Mouse (Mus musculus): ENCODE results near the gene Gm45234. TPM values are rescaled to one million over a fixed set of nuclear protein-coding genes. Genes with fewer than 3 reads are reported as not detected.

Gm45234 gene
- polyA plus RNA-seq, 1 experiment from 2014 or later: 0.13 TPM

DNA sequence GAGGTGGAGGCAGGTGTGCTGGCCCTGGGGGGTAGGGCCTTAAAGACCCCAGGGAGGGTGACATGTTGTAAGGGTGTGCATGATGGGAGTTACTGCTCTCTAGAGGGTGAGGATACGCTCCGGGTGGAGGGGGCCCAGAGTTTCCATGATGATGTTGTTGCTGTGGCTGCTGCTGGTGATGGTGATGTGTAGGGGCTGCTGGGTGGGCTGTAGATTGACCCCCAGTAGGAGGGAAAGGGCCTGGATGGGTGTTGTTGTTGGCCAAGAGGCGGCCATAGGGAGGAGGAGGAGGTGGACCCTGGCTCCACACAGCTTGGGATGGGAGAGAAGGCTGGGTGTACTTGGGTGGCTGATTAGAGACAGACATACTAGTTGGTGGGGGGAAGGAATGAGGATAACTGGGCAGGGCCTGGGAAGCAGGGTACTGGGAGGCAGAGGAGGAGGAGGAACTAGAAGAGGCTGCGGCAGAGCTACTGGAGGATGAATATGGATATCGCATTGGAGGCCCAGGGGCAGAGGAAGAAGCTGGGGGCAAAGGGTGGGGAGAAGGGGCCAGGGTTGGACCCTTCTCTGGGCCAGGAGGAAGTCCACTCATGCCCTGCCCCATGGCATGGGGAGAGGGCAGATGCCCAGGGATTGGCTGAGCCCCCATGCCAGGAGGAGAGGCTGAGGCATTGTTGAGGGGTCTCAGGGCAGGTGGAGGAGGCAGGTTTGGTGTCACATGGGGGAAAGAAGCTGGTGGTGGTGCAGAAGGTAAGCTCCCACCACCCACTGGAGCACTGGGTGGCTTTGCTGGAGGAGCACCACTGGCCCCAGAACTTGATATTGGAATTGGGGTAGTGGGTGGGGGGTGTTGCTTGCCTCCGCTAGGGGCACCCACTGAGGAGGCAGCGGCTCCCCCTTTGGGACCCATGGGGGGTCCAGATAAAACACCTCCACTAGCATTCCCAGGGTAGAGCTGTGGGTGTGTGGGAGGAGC is 8.9 kb downstream of the Gm45234 start:
- Histone ChIP-seq H3K4me1 (ENCODE audit: control insufficient read depth, insufficient read depth, low read length) (peaks cover 23% of the 10 kb centered on the region), H3K27ac (replicated peaks; ENCODE audit: low read depth, low read length) (no peak overlapping the region), H3K9me3 (ENCODE audit: control insufficient read depth, low read length) (no peaks in the 10 kb centered on the region), H3K4me3 (ENCODE audit: low read depth, low read length) (no peak overlapping the region; the same call in 1 of the 2 replicates), H3K4me2 (ENCODE audit: low read depth, severe bottlenecking) (peak overlapping the region; percentile 97), H3K36me3 (ENCODE audit: control insufficient read depth, insufficient read depth, low read length) (peaks cover 32% of the 10 kb centered on the region), H3K9ac (ENCODE audit: low read length) (peak overlapping the region; percentile 84; the same call in 1 of the 2 replicates), H3K27me3 (ENCODE audit: control insufficient read depth, insufficient read depth, low read length) (no peaks in the 10 kb centered on the region)
- DNase-seq (ENCODE audit: low spot score) (no peak), ATAC-seq (ENCODE audit: insufficient number of reproducible peaks, low FRiP score, low TSS enrichment, low read depth) (no peak)
- WGBS: 93% methylated on average over 7 of the region's 7 CpGs

DNA sequence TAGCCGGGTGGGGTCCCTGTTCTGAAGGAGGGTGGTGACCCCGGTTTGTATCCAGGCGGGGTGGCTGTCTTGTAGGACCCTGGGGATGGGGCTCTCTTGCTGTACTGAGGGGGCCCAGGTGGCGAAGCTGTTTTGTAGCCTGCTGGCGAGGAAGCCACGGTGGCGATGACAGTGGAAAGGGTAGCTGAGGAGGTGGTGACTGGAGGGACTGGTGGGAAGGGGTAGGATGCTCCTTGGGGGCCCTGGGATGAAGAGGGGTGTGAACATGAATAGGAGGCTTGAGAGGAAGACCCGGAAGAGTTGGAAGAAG is 9.6 kb downstream of the Gm45234 start:
- Histone ChIP-seq H3K4me3 (ENCODE audit: low read depth, low read length) (peak overlapping the region; percentile 54), H3K4me2 (ENCODE audit: low read depth, severe bottlenecking) (peak overlapping the region; percentile 97), H3K27me3 (ENCODE audit: control insufficient read depth, insufficient read depth, low read length) (no peaks in the 10 kb centered on the region), H3K4me1 (ENCODE audit: control insufficient read depth, insufficient read depth, low read length) (peaks cover 23% of the 10 kb centered on the region), H3K27ac (replicated peaks; ENCODE audit: low read depth, low read length) (peak overlapping the region; percentile 75; the same call in 1 of the 2 replicates), H3K9ac (ENCODE audit: low read length) (peak overlapping the region; percentile 84), H3K9me3 (ENCODE audit: control insufficient read depth, low read length) (no peaks in the 10 kb centered on the region), H3K36me3 (ENCODE audit: control insufficient read depth, insufficient read depth, low read length) (peaks cover 32% of the 10 kb centered on the region)
- ATAC-seq (ENCODE audit: insufficient number of reproducible peaks, low FRiP score, low TSS enrichment, low read depth) (no peak; the same call in 1 of the 2 replicates), DNase-seq (ENCODE audit: low spot score) (no peak)
- WGBS: 20% methylated on average over 8 of the region's 8 CpGs

DNA sequence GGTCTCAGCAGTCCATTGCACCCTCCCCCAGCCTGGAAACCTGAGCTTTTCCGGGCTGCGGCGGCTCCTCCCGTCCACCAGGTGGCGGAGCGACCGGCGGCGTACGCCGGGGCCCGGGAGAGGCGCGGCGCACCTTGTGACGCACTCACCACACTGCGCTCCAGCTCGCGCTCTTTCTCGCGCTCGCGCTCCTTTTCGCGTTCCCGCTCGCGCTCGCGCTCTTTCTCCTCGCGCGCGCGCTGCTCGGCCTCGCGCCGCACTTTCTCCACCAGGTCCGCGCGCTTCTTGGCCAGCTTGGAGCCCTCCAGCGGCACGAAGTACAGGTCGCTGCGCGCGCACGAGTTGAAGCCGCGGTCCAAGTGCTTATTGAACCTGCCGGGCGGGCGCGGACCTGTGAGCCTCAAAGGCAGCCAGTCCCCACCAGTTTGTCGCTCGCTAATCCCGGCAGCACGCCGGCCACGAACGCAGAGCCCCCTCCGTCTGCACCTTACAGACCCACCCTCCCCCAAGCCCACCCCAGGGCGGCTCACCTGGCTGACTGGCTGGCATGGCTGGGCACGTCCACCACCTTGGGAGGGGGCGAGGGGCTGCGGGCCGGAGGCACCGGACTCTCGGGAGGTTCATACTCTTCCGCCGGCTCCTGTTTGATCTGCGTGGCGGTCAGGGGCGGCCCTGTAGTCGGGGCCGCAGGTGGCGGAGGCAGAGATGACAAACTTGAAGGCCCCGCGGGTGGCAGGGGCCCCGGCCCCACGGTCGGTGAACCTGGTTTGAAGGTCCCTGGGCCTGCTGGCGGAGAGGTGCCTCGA is 10.1 kb downstream of the Gm45234 start:
- Histone ChIP-seq H3K27ac (replicated peaks; ENCODE audit: low read depth, low read length) (peak overlapping the region; percentile 75), H3K36me3 (ENCODE audit: control insufficient read depth, insufficient read depth, low read length) (peaks cover 32% of the 10 kb centered on the region), H3K9ac (ENCODE audit: low read length) (peak overlapping the region; percentile 84), H3K27me3 (ENCODE audit: control insufficient read depth, insufficient read depth, low read length) (no peaks in the 10 kb centered on the region), H3K4me2 (ENCODE audit: low read depth, severe bottlenecking) (peak overlapping the region; percentile 97), H3K4me3 (ENCODE audit: low read depth, low read length) (peak overlapping the region; percentile 54), H3K9me3 (ENCODE audit: control insufficient read depth, low read length) (no peaks in the 10 kb centered on the region), H3K4me1 (ENCODE audit: control insufficient read depth, insufficient read depth, low read length) (peaks cover 23% of the 10 kb centered on the region)
- DNase-seq (ENCODE audit: low spot score) (peak; percentile 96), ATAC-seq (ENCODE audit: insufficient number of reproducible peaks, low FRiP score, low TSS enrichment, low read depth) (peak; percentile 80)
- under 1% methylated on average over 85 of the region's 85 CpGs for WGBS

DNA sequence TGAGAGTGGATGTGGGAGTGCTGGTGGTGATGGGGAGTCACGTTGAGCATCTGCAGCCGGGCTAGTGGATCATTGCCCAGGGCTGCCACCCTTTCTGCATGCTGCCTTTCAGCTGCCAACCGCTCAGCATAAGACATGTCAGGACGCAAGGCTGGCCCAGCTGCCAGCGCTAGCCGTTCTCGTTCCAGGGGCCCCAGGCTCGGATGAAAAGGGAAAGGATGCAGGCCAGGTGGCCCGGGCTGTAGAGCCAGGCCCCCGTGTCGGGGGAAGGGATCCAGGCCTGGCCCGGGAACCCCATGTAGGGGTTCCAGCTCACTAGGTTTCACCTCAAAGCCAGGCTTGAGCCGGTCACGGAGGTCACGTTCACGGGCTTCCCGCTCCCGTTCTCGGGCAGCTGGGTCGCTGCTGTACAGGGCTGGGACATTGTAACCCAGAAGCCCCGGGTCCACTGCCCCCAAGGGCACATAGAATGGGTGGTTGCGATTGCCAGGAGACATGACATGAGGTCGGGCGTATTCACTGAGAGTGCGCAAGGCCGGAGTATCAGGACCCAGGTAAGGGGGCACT is 11.0 kb downstream of the Gm45234 start:
- Histone ChIP-seq H3K4me2 (ENCODE audit: low read depth, severe bottlenecking) (peak overlapping the region; percentile 97), H3K36me3 (ENCODE audit: control insufficient read depth, insufficient read depth, low read length) (peaks cover 32% of the 10 kb centered on the region), H3K4me1 (ENCODE audit: control insufficient read depth, insufficient read depth, low read length) (peaks cover 25% of the 10 kb centered on the region), H3K27me3 (ENCODE audit: control insufficient read depth, insufficient read depth, low read length) (no peaks in the 10 kb centered on the region), H3K4me3 (ENCODE audit: low read depth, low read length) (peak overlapping the region; percentile 54), H3K9me3 (ENCODE audit: control insufficient read depth, low read length) (no peaks in the 10 kb centered on the region), H3K27ac (replicated peaks; ENCODE audit: low read depth, low read length) (no peak overlapping the region; the same call in none of the 2 replicates), H3K9ac (ENCODE audit: low read length) (peak overlapping the region; percentile 50)
- DNase-seq (ENCODE audit: low spot score): no peak
- peak; percentile 0; the same call in 1 of the 2 replicates for ATAC-seq (ENCODE audit: insufficient number of reproducible peaks, low FRiP score, low TSS enrichment, low read depth)
- 73% methylated on average over 26 of the region's 26 CpGs for WGBS

DNA sequence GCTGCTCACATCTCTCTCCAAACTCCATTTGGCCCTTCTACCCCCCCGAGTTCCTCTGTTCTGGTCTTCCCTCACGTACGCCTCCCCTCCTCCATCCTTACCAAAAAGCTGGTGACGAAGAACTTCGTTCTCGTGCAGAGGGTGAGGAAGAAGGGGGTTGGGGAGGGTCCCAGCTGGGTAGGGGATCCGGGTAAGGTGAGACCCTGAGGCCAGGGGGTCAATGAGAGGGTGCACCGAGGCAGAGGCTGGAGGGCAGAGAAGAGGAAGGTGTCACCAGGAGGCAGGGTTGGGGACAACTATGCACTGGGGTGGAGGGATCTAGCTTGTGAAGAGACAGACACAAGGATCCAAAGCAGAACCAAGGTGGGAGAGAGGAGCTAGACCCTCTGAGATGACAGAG is 12.2 kb downstream of the Gm45234 start:
- H3K27ac ChIP-seq (replicated peaks; ENCODE audit: low read depth, low read length): no peak overlapping the region
- no peak overlapping the region for H3K9ac ChIP-seq (ENCODE audit: low read length)
- 89% methylated on average over 8 of the region's 8 CpGs for WGBS
- ATAC-seq (ENCODE audit: insufficient number of reproducible peaks, low FRiP score, low TSS enrichment, low read depth) (no peak), DNase-seq (ENCODE audit: low spot score) (no peak)
- H3K4me2 ChIP-seq (ENCODE audit: low read depth, severe bottlenecking): no peak overlapping the region
- H3K4me1 ChIP-seq (ENCODE audit: control insufficient read depth, insufficient read depth, low read length): peaks cover 25% of the 10 kb centered on the region
- no peaks in the 10 kb centered on the region for H3K9me3 ChIP-seq (ENCODE audit: control insufficient read depth, low read length)
- peaks cover 26% of the 10 kb centered on the region for H3K36me3 ChIP-seq (ENCODE audit: control insufficient read depth, insufficient read depth, low read length)
- H3K4me3 ChIP-seq (ENCODE audit: low read depth, low read length): no peak overlapping the region
- H3K27me3 ChIP-seq (ENCODE audit: control insufficient read depth, insufficient read depth, low read length): no peaks in the 10 kb centered on the region

DNA sequence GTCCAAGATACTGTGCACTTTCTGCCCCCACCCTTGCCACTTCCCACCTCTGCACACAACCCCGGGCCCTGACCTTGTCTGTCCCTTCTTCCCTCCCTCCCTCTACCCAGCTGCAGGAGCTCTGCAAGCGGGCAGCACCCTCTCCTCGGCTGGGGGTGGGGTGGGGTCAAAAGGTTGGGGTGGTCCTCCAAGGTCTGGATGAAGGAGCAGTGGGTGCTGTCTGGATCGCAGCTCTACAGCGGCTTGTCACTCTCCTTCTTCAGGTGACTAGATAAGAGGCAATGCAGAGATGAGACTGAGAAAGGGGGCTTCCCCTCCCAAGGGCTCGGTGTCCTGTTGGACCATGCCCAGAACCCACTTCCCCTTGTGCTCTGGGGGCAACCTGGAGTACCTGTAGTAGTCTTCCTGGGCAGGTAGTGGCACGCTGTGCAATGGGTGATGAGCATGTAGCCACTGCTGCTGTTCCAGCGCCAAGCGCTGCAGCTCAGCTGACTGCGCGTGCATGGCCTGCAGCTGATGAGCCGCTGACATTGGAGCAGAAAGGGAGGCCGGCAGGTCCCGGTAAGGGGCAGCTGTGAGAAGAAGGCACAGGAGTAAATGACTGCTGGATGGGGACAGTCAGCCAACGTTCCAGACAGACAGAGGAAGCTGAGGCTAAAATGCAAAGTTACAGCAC is 12.8 kb downstream of the Gm45234 start:
- ATAC-seq (ENCODE audit: insufficient number of reproducible peaks, low FRiP score, low TSS enrichment, low read depth) (no peak), DNase-seq (ENCODE audit: low spot score) (no peak)
- H3K36me3 ChIP-seq (ENCODE audit: control insufficient read depth, insufficient read depth, low read length): peaks cover 21% of the 10 kb centered on the region
- WGBS: 91% methylated on average over 13 of the region's 15 CpGs
- H3K9me3 ChIP-seq (ENCODE audit: control insufficient read depth, low read length): no peaks in the 10 kb centered on the region
- peaks cover 25% of the 10 kb centered on the region for H3K4me1 ChIP-seq (ENCODE audit: control insufficient read depth, insufficient read depth, low read length)
- H3K4me2 ChIP-seq (ENCODE audit: low read depth, severe bottlenecking): no peak overlapping the region
- H3K4me3 ChIP-seq (ENCODE audit: low read depth, low read length): no peak overlapping the region
- no peak overlapping the region for H3K27ac ChIP-seq (replicated peaks; ENCODE audit: low read depth, low read length)
- H3K9ac ChIP-seq (ENCODE audit: low read length): no peak overlapping the region
- no peaks in the 10 kb centered on the region for H3K27me3 ChIP-seq (ENCODE audit: control insufficient read depth, insufficient read depth, low read length)

DNA sequence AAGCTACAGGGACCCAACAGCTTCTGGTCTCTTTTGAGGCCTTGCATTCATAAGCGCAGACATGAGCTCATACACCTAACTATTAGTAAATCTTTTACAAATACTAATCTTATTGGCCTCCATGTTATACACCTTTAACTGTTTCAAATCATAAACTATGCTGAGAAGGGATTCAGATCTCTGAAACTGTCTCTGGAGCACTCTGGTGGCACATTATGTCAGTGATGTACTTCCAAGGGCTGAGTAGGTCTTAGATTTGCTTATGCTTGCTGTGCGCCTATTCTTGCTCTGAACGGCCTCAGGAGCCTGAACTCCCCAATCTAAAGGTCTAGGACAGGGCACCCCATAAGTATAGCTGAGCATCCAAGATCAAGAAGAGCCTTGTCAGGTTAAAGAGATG is 14.0 kb downstream of the Gm45234 start:
- H3K9me3 ChIP-seq (ENCODE audit: control insufficient read depth, low read length): no peaks in the 10 kb centered on the region
- H3K36me3 ChIP-seq (ENCODE audit: control insufficient read depth, insufficient read depth, low read length): peaks cover 12% of the 10 kb centered on the region
- DNase-seq (ENCODE audit: low spot score) (no peak), ATAC-seq (ENCODE audit: insufficient number of reproducible peaks, low FRiP score, low TSS enrichment, low read depth) (no peak)
- H3K4me3 ChIP-seq (ENCODE audit: low read depth, low read length): peak overlapping the region; percentile 67; the same call in 1 of the 2 replicates
- 74% methylated on average over 3 of the region's 3 CpGs for WGBS
- H3K9ac ChIP-seq (ENCODE audit: low read length): no peak overlapping the region
- H3K27me3 ChIP-seq (ENCODE audit: control insufficient read depth, insufficient read depth, low read length): no peaks in the 10 kb centered on the region
- peak overlapping the region; percentile 99; the same call in 1 of the 2 replicates for H3K27ac ChIP-seq (replicated peaks; ENCODE audit: low read depth, low read length)
- H3K4me1 ChIP-seq (ENCODE audit: control insufficient read depth, insufficient read depth, low read length): peaks cover 21% of the 10 kb centered on the region
- H3K4me2 ChIP-seq (ENCODE audit: low read depth, severe bottlenecking): peak overlapping the region; percentile 80

All from limb, embryonic 11.5 days (tissue).